Mouse (Mus musculus): ENCODE measurements around the gene Macc1.

Macc1 gene

GRCm38 (mm10) chr12:119313970-119314369, at the start of gene Macc1:
TSS of gene Macc1 (plus strand) at chr12:119314270.
- DNase-seq (ENCODE audit: low spot score in 2 of 2), result no peak

DNA sequence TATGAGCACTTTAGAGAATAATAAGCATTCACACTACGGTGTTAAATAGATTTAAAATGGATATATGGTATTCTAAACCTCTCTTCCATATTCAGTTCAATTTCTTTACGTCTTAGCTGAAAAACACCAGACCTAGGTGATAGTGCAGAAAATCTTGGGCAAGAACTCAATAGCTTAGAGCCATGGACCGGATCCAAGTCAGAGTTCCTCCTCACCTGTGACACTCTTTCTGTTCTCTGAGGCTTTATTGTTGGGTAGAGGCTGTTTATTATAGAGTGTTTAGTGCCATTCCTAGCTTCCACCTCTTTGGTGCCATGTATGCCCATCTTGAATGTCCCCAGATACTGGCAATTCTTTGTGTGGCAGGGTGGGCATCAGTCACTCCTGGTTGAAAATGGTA, 49.6 kb upstream of the Macc1 start:
- DNase-seq (ENCODE audit: low spot score in 2 of 2), result no peak

GRCm38 (mm10) chr12:119268723-119269122, 45.3 kb upstream of the Macc1 start:
- no peak for DNase-seq (ENCODE audit: low spot score in 2 of 2)

DNA sequence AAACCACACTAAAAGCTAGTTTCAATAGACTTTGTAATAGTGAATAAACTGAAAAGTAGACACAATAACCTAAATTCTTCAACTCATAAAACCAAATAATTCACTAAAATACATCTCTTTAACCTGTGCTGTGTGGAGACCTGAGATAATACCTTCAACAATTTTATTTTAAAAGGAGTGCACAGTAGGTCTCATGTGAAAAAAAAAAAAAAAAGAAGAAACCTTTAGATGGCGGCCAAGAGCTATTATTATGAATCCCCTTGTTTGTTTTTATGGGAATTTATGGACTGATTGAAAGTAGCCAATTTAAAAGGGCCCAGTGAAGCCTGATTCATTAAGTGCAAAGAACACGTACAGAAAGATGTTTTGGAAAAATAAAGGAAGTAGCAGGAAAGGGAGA, 44.0 kb upstream of the Macc1 start:
- DNase-seq (ENCODE audit: low spot score in 2 of 2), result no peak

DNA sequence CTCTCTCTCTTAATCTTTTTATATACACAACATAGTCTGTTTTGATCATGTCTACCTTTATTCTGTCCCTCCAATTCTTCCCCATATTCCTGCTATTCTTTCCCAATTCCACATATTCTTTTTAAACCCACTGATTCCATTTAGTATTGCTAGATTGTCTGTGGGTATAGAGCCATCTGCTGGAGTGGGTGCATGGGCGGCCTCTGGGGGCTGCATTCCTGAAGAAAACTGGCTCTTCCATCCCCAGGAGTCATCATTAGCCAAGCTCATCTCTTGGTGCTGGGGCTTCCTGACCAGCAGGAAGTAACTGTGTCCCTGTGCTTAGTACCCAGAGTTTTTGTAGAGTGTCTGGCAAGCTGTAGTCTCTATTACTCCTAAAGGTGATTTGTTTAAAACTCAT, 42.1 kb upstream of the Macc1 start:
- peak in 1 of 2 experiments; percentile 1 for DNase-seq (ENCODE audit: low spot score in 2 of 2)

DNA sequence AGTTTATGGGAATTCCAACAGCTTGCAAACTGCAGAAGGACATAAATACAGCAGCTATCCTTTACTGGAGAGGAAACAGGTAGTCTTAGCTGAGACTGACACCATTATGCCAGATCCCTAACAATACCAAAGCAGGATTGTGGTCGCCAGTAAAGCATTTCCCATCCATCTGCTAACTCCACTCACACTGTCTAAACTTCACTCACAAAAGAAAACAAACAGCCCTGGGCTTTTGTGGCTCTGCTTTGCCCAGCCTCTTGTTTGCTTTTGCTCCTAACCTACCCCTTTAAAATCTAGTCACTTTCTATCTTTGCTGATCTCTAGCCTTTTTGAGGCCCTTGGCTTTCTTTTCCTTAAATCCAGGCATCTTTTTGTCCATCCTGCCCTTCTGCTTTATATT, 40.5 kb upstream of the Macc1 start:
- no peak for DNase-seq (ENCODE audit: low spot score in 2 of 2)

- no peak for DNase-seq (ENCODE audit: low spot score in 2 of 2)
Observed at GRCm38 (mm10) chr12:119276282-119276681, 37.8 kb upstream of the Macc1 start.

DNA sequence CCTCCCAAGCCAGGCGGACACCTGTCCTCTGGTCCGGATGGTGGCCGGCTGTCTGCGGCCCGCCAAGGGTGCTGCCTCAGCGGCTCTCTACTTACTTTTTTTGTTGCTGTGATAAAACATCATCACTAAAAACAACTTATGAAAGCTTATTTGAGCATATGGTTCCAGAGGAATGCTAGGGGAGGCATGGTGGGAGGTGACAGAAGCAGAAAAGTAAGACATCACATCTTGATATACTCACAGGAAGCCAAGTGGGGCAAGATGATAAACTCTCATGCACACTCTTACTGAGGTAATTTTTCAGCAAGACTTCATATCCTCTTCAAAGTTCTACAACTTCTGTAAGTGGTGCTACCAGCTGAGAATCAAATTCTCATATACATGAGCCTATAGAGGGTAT, 22.5 kb upstream of the Macc1 start:
- DNase-seq (ENCODE audit: low spot score in 2 of 2), result no peak

GRCm38 (mm10) chr12:119303618-119304017, 10.5 kb upstream of the Macc1 start:
- no peak for DNase-seq (ENCODE audit: low spot score in 2 of 2)

DNA sequence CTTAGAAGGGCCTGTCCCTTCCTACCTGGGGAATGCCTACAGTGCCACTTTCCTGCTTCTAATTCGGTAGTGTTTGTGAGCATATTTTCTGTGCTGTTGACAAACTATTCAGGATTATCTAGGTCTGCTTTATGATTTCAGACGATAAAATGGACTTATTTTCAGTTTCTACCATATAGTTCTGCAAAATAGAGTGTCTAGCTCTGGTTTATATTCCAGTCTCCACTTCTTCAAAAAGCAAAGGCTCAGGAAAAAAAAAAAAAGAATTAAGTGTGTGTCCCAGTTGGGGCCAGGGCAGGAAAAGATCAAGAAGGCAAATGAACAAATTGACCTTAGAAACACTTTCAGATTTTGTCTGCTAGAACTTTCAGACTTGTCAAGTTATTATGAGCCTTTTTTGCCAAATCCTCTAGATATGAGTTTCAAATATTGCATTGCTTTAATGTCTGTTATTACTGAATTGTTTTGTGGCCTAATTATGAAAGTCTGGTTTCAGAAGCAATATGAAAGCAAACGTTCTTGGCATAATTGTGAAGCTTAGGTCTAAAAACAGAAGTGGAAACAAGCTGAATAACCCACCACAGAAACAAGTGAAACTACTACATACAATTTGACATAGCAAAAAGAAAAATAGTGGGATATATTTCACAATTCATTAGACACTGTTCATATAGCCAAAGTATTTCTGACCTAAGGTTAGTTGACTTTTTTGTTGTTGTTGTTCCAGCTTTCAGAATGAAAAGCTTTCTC, 881 bp upstream of the Macc1 start:
- DNase-seq (ENCODE audit: low spot score in 2 of 2), result no peak

GRCm38 (mm10) chr12:119318799-119319198, 4.7 kb downstream of the Macc1 start:
- DNase-seq (ENCODE audit: low spot score in 2 of 2), result no peak

- DNase-seq (ENCODE audit: low spot score in 2 of 2), result no peak
Observed at GRCm38 (mm10) chr12:119325400-119325799, 11.3 kb downstream of the Macc1 start.

DNA sequence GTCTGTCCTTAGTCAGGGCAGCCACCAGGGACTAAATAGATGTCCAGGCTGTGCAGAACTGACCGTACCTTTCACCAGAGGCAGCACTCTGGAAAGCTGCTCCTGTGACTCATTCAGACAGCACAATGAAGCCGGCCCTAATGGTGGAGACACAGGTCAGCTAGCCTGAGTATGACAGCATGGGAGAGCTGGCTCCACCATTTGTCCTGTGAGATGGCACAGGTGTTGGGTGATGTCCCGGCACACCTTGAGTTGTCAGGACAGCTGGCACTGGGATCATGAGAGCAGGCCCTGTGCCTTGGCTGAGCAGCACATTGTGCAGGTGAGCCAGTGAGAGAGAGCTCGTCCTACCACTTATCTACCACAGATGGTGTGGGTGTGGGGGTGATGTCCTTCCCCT, 16.6 kb downstream of the Macc1 start:
- DNase-seq (ENCODE audit: low spot score in 2 of 2), result no peak

DNA sequence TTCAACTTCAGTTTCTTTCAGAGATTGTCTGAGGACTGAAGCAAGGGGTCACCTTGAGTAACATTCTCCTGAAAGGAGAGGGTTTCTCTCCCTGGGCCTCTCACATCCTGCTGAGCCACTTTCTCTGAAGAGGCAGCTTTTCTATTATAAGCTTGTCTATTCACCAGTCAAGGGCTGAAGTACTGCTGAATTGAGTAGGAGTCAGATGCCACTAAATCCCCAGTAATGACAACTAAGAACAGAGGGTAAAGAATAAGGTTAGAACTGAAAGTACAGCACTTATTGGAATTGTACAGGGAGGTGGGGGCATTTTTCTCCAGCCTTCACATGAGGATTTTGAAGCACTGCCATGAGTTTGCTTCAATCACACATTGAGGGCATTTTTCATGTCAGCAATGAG, 19.3 kb downstream of the Macc1 start:
- no peak for DNase-seq (ENCODE audit: low spot score in 2 of 2)

DNA sequence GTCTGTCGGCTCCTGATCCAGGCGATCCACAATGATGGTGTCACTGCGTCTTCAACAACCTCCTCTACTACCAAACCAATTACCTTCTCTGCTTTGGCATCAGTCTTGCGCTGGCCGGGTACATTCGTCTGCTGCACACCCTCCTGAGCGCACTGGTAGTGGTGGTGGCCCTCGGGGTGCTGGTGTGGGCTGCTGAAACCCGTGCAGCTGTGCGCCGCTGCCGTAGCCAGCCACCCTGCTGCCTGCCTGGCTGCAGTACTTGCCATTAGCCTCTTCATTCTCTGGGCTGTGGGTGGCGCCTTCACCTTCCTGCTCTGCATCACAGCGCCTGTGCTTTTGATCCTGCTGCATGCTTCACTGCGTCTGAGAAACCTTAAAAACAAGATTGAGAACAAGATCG, 38.5 kb downstream of the Macc1 start:
- peak in 1 of 2 experiments; percentile 11 for DNase-seq (ENCODE audit: low spot score in 2 of 2)

- no peak for DNase-seq (ENCODE audit: low spot score in 2 of 2)
Observed at GRCm38 (mm10) chr12:119357418-119358241, 43.6 kb downstream of the Macc1 start.

DNA sequence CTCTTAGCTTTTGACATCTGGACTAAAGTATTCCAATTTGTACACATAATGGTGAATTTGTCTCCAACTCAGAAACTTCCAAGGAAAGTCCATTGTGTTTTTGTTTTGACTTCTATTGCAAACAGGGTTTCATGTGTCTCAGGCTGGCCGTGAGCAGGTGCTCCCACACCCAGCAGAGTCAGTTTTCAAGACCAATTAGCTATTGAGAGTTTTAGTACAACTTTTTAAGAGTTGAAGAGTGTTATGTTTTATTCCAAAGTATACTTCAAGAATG, 44.1 kb downstream of the Macc1 start:
- no peak for DNase-seq (ENCODE audit: low spot score in 2 of 2)

DNA sequence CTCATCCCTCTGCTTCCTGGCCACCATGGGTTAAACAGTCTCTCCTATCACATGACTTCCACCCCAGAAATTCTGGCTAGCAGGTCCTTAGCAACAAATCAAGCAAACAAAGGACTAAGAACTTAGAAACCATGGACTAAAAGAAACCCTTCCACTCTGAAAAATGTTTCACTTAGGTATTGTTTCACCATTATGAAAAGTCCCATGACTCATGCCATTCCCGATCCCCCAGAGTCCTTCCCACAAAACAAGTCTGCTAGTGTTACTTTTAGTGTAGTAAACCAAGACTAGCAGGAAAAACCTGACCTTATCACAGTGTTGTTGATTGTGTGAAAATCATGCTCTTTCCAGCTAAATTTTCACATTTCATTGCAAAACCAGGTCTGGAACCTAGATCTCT, 51.0 kb downstream of the Macc1 start:
- DNase-seq (ENCODE audit: low spot score in 2 of 2), result no peak

- DNase-seq (ENCODE audit: low spot score in 2 of 2), result no peak
Observed at GRCm38 (mm10) chr12:119369832-119370231, 55.8 kb downstream of the Macc1 start.

- no peak for DNase-seq (ENCODE audit: low spot score in 2 of 2)
Observed at GRCm38 (mm10) chr12:119372359-119372758, 58.3 kb downstream of the Macc1 start.

DNA sequence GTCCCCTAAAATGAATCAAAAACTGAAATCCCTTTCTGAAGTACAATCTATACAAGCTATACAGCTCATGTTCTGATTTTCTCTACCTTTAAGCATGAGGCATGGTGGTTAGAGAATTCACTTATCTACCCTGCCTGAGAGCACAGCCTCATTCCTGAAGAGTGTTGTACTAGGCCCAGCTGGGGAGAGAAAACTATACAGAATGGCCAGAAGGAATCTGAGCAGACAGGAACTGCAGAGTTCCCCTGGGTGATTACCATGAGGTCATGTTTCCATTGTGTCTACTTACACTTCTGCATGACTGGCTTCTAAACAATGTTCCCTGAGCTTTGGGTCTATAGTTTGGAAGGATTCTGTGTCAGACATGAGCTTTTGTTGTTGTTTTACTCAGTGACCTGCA, 62.8 kb downstream of the Macc1 start:
- no peak for DNase-seq (ENCODE audit: low spot score in 2 of 2)

- DNase-seq (ENCODE audit: low spot score in 2 of 2), result no peak
Observed at GRCm38 (mm10) chr12:119381839-119382238, 67.8 kb downstream of the Macc1 start.

DNA sequence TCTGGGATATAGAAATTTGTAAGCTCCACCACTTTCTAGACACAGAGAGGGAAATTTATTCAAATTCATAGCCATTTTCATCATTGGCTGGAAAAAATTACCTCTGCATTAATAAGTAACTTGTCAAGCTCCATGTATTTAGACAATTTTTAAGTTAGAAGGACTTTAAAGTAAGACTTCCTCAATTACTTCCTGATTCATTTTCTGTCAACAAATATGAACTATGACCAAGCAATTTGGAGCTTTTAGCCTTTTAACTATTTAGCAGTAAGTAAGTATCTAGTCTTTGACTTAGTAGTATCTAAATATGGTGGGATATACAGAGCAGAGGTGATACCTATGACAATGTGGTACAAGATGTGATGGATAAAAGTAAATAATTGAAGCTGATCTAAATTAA, 72.2 kb downstream of the Macc1 start:
- no peak for DNase-seq (ENCODE audit: low spot score in 2 of 2)

All from urinary bladder, adult 18-20 months (tissue).